Mouse (Mus musculus): ENCODE data around the gene Araf. TPM values are rescaled to one million over a fixed set of nuclear protein-coding genes. Genes with fewer than 3 reads are reported as not detected.

Araf gene
- polyA plus RNA-seq, 1 experiment = 117 TPM

- 90% methylated on average over 3 of the region's 3 CpGs for WGBS
- no peak for DNase-seq (ENCODE audit: low read depth, low spot score)
Observed at GRCm38 (mm10) chrX:20847232-20847631, 49.6 kb downstream of the Araf start.

- WGBS = 20% methylated on average over 2 of the region's 2 CpGs
- DNase-seq (ENCODE audit: low read depth, low spot score) = no peak
Observed at GRCm38 (mm10) chrX:20847816-20848215, 50.2 kb downstream of the Araf start.

DNA sequence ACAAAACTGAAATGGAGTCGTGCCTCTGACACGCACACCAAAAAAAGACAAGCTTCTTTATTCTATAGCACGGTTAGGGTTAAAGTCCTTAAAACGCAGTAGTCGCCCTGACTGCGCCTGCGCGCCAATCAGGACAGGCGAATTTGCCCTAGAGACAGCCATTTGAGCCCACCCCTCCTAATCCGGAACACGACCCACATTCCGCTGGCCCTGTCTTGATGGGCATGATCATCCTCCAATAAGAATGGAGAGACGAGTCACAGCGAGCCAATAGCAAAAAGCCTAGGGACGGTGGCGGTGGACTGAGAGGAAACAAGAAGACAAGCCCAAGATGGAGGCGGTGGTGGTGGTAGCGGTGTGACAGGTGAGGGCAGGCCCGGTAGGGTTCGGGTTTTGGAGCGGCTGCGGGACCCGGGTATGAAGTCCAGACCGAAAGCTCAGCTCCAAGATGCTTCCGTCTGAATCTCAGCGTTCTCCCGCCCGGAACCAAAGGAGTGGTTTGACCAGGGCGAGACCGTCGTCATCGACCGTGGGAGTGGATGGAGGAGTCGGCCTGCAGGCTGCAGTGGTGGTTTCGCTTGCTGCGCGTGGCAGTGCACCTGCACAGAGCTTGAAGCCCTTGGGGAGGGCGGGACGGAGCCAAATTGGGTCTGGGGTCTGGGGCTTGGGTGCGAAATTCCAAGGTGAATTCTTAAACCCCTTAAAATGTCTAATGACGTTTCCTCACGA lies 50.8 kb downstream of the Araf start:
- 19% methylated on average over 42 of the region's 42 CpGs for WGBS
- DNase-seq (ENCODE audit: low read depth, low spot score) = peak; percentile 81

GRCm38 (mm10) chrX:20853794-20854193 lies 56.2 kb downstream of the Araf start:
- DNase-seq (ENCODE audit: low read depth, low spot score) = no peak
- WGBS = 91% methylated on average over 7 of the region's 7 CpGs

DNA sequence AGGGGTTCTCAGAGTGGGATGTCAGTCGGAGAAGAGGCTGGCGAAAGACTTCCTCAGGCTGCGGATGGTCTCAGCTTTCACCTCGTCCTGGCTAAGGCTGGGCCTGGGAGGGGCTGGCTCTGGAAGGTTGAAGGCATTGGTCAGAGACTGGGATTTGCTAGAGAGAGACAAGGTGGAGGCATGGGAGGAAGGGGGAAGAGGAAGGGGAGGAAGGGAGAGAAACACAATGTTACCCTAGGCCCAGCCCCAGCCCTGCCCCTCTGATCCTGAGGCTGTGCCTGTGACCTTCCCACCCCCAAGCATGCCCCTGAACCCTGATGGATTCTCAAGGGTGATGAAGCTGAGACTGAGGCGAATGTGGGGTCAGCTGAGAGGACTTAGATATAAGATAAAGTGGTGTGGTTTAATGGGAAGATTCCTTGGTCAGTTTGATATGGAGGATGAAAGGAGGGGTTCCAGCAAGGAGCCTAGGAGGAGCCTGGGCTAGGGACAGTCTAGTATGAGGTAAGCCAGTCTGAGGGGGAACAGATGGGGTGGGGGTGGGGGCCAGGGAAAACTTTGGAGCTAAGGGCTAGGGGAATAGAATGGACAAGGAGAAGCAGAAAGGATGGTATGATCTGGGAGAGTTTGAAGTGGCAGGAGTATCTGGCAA lies 64.0 kb downstream of the Araf start:
- DNase-seq (ENCODE audit: low read depth, low spot score) = no peak
- WGBS = 54% methylated on average over 5 of the region's 5 CpGs

- DNase-seq (ENCODE audit: low read depth, low spot score) = no peak
- WGBS = 42% methylated on average over 29 of the region's 29 CpGs
Observed at GRCm38 (mm10) chrX:20862105-20863065, 64.8 kb downstream of the Araf start.

GRCm38 (mm10) chrX:20863161-20864101 lies 65.8 kb downstream of the Araf start:
- 71% methylated on average over 9 of the region's 9 CpGs for WGBS
- no peak for DNase-seq (ENCODE audit: low read depth, low spot score)

DNA sequence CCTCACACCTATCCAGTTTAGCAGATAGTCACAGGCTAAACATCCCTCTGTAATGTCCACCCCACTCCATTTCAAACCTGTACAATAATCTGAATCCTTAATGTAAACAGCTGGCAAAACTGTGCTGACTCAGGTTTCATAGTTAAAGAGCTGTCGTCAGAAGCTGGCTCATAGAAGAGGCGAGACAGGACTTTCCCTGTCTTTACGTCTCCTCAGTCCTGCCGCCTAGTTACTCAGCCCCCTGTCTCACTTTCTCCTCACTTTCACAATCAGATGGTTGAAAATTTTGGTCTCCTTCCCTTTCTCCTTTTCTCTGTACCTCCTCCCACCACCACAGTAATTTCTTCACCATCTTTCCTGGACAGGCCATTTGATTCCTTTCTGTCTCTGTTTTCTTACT lies 70.5 kb downstream of the Araf start:
- no peak for DNase-seq (ENCODE audit: low read depth, low spot score)
- 49% methylated on average over 4 of the region's 4 CpGs for whole genome bisulfite sequencing

DNA sequence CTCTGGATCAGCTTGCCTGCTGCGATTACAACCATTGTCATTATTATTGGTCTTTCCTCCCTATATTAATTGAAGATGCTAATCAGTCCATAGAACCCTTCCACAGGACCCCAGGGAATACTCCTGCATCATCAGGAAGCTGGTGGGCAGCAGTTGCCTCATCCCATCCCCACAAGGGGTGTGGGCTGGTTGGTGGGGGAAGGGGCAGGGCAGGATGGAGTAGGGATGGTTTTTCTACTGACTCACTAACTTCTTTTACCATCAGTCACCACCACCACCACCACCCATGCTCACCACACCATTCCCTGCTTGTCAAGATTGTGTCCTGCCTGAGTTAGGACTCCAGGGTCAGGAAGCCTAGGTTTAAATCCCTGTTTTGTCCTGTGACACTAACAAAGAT lies 71.6 kb downstream of the Araf start:
- DNase-seq (ENCODE audit: low read depth, low spot score) = no peak
- 86% methylated on average over 1 of the region's 1 CpGs for WGBS

DNA sequence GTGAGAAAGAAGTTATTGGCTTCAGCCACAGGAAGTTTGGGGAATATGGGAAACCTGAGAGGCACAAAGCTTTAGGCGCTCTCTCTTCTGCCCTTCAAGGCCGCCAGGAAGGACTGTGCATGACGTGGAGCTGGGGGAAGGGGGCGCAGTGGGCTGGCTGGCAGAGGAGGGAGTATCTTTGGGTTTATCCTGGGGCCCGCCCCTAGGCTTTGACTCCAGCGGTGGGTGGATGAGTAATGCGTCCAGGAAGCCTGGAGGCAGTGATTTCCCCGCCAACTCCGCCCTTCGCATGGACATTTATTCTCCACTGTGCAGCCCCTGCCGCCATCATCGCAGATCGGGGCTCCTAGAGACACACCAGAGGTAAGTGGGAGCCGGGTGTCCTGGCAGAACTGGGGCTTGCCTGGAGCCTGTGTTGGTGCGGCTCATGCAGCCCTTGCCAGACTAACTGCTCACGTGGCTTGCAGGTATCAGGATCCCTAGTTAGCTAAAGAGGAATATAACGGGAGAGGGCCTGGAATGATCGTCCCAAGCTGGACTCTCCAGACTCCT lies 72.4 kb downstream of the Araf start, which contains the start of gene Timp1:
TSS of gene Timp1 (plus strand) at position 205 of the 552 bp plus-strand sequence.
- WGBS = 9% methylated on average over 18 of the region's 18 CpGs

DNA sequence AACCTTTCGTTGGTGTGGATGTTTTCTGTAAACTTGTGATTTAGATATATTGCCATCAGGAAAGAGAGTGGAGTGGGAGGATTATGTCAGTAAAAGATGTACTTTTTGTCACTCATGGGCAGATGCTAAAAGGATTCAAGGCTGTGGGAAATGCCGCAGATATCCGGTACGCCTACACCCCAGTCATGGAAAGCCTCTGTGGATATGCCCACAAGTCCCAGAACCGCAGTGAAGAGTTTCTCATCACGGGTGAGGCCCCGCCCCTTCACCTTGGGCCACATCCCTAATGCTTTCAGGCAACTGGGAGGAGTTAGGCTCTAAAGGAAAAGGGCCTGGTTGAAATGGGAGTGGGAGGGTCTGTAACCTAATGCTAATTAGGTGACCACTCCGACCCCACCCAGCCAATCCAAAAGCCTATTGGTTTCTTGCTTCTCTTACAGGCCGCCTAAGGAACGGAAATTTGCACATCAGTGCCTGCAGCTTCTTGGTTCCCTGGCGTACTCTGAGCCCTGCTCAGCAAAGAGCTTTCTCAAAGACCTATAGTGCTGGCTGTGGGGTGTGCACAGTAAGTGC lies 75.4 kb downstream of the Araf start:
- whole genome bisulfite sequencing = 51% methylated on average over 11 of the region's 11 CpGs

More for the DNA sequence above, 72.4 kb downstream of the Araf start, which contains the start of gene Timp1:
- DNase-seq (ENCODE audit: low read depth, low spot score) = no peak

GRCm38 (mm10) chrX:20875241-20875640 lies 77.6 kb downstream of the Araf start:
- DNase-seq (ENCODE audit: low read depth, low spot score) = no peak
- 79% methylated on average over 3 of the region's 3 CpGs for WGBS

More for the DNA sequence above, 75.4 kb downstream of the Araf start:
- no peak for DNase-seq (ENCODE audit: low read depth, low spot score)

DNA sequence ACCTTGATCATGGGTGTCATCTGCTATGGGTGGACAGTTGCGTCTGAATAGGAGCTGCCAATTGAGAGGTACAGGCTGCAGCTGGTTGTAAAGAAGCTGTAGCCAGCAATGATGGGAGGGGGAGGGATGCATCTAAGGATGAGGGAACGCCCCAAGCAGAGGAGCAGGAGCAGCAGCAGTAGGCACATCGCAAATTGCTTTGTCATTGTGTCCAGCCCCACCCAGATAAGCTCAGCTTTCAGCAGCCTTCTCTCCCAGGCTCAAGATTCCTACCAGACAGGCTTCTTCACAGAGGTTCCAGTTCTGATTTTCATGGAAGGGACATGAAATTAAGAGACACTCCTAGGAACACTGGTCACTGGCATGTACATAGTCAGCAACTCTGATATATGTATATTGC lies 112.5 kb downstream of the Araf start:
- no peak for DNase-seq (ENCODE audit: low read depth, low spot score)
- WGBS = 21% methylated on average over 3 of the region's 3 CpGs

Other genes starting within 250 kb of the Araf start
- 0.32 and 0.80 TPM in 2 replicates for gene Rgn, start 248.0 kb upstream of the Araf start, polyA plus RNA-seq (2012; rRNA removed)
- gene Rbm10, start 180.3 kb upstream of the Araf start, polyA plus RNA-seq (2012; rRNA removed) = 35.3 and 49.5 TPM in 2 replicates
- gene Ndufb11, start 180.2 kb upstream of the Araf start, polyA plus RNA-seq (2012; rRNA removed) = 162 and 164 TPM in 2 replicates
- 234 and 255 TPM in 2 replicates for gene Uba1, start 139.5 kb upstream of the Araf start, polyA plus RNA-seq (2012; rRNA removed)
- gene Cdk16, start 109.9 kb upstream of the Araf start, polyA plus RNA-seq (2012; rRNA removed) = 137 and 175 TPM in 2 replicates
- gene Usp11, start 93.9 kb upstream of the Araf start, polyA plus RNA-seq (2012; rRNA removed) = 4.4 and 5.7 TPM in 2 replicates
- gene Timp1, start 72.4 kb downstream of the Araf start, polyA plus RNA-seq (2012; rRNA removed) = 3.7 and 5.5 TPM in 2 replicates
- 0.77 and 1.2 TPM in 2 replicates for gene Syn1, start 123.2 kb downstream of the Araf start, polyA plus RNA-seq (2012; rRNA removed)
- 13.5 and 14.7 TPM in 2 replicates for gene Cfp, start 133.7 kb downstream of the Araf start, polyA plus RNA-seq (2012; rRNA removed)
- 3.2 and 5.2 TPM in 2 replicates for gene Elk1, start 152.8 kb downstream of the Araf start, polyA plus RNA-seq (2012; rRNA removed)
- 20.1 and 27.3 TPM in 2 replicates for gene Uxt, start 164.2 kb downstream of the Araf start, polyA plus RNA-seq (2012; rRNA removed)

Data from large intestine, adult 2 months (tissue).